22 mouse cellular contexts compared by ENCODE assay signal in the genomic region with DNA sequence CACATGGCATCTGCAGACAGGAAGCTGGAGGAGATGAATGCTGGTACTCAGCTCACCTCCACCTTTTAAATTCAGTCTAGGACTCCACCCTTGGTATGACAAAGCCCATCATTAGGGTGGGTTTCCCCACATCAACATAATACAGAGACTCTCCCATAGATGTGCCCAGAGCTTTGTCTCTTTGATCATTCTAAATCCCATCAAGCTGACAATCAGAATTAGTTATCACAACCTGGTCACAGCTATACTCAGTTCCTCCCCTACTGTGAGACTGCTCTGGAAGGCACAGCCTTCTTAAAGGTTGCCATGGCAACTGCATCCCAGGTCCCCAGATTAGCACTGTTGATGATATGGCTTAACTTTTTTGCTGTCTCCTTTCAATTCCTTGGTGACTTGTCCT.
DNase-seq lines count a peak whose midpoint lies in the region; ATAC-seq lines count a peak whose summit lies in the region.
"Had no signal": no experiment of that assay in that cellular context is flagged by ENCODE, and none has a peak within 500 bp of the region (broad histone marks: within the 10 kb centered on the region; RNA-seq: fewer than 3 reads in every experiment).

No protein-coding gene starts in this region.

- no peak for ATAC-seq in midbrain, embryonic 14.5 days (ENCODE audit: low FRiP score, low TSS enrichment)
- no peak for ATAC-seq in midbrain, embryonic 15.5 days (replicated peaks)
- ATAC-seq: activated CD4-positive, CD25-positive, alpha-beta regulatory T cell, adult 4 months; forebrain, embryonic 13.5 days; forebrain, embryonic 16.5 days; Patski had no signal

- no peak overlapping the region for H3K4me3 ChIP-seq in midbrain, embryonic 14.5 days (replicated peaks; ENCODE audit: low read depth, low read length)
- H3K4me3 ChIP-seq in midbrain, embryonic 15.5 days = no peak overlapping the region
- H3K4me3 ChIP-seq: embryonic facial prominence, embryonic 10.5 days; embryonic facial prominence, embryonic 12.5 days; forebrain, embryonic 13.5 days had no signal

- no peak overlapping the region for H3K9ac ChIP-seq in midbrain, embryonic 14.5 days (replicated peaks; ENCODE audit: low read length)
- H3K9ac ChIP-seq in midbrain, embryonic 15.5 days = no peak overlapping the region
- H3K9ac ChIP-seq: embryonic facial prominence, embryonic 12.5 days; forebrain, embryonic 13.5 days had no signal

- H3K27ac ChIP-seq in midbrain, embryonic 14.5 days (replicated peaks; ENCODE audit: low read depth, low read length) = no peak overlapping the region
- H3K27ac ChIP-seq in midbrain, embryonic 15.5 days = no peak overlapping the region
- H3K27ac ChIP-seq: embryonic facial prominence, embryonic 10.5 days; embryonic facial prominence, embryonic 12.5 days; forebrain, embryonic 13.5 days had no signal

- H3K4me2 ChIP-seq in midbrain, embryonic 14.5 days (ENCODE audit: low read length) = no peak overlapping the region
- H3K4me2 ChIP-seq in midbrain, embryonic 15.5 days = no peak overlapping the region
- H3K4me2 ChIP-seq: embryonic facial prominence, embryonic 12.5 days; forebrain, embryonic 13.5 days had no signal

- H3K4me1 ChIP-seq in midbrain, embryonic 14.5 days (ENCODE audit: control insufficient read depth, insufficient read depth, low read length) = no peaks in the 10 kb centered on the region
- H3K4me1 ChIP-seq in midbrain, embryonic 15.5 days = no peaks in the 10 kb centered on the region
- H3K4me1 ChIP-seq: embryonic facial prominence, embryonic 12.5 days; forebrain, embryonic 13.5 days had no signal

- H3K36me3 ChIP-seq in midbrain, embryonic 14.5 days (ENCODE audit: control insufficient read depth, insufficient read depth, low read length) = no peaks in the 10 kb centered on the region
- no peaks in the 10 kb centered on the region for H3K36me3 ChIP-seq in midbrain, embryonic 15.5 days (replicated peaks)
- H3K36me3 ChIP-seq: embryonic facial prominence, embryonic 10.5 days; embryonic facial prominence, embryonic 12.5 days; G1E had no signal

- H3K9me3 ChIP-seq in midbrain, embryonic 14.5 days (ENCODE audit: control insufficient read depth, low read length) = no peaks in the 10 kb centered on the region
- H3K9me3 ChIP-seq in midbrain, embryonic 15.5 days = no peaks in the 10 kb centered on the region
- H3K9me3 ChIP-seq: embryonic facial prominence, embryonic 10.5 days; embryonic facial prominence, embryonic 12.5 days; forebrain, embryonic 13.5 days had no signal

- H3K27me3 ChIP-seq in midbrain, embryonic 14.5 days (ENCODE audit: control insufficient read depth, insufficient read depth, low read length) = no peaks in the 10 kb centered on the region
- no peaks in the 10 kb centered on the region for H3K27me3 ChIP-seq in midbrain, embryonic 15.5 days (replicated peaks)
- H3K27me3 ChIP-seq: embryonic facial prominence, embryonic 12.5 days; forebrain, embryonic 13.5 days had no signal

- peak; percentile 37 for DNase-seq in midbrain, embryonic 14.5 days
- peak; percentile 38 for DNase-seq in R1 (ENCODE audit: low read depth, low spot score)
- peak; percentile 21 for DNase-seq in brain, adult 2 months (ENCODE audit: low read depth, low spot score)
- no peak for DNase-seq in layer of hippocampus, adult 11-12 months (ENCODE audit: low spot score)
- no peak for DNase-seq in kidney, adult 9 months
- DNase-seq in yolk sac, embryonic 10.5 days (ENCODE audit: low spot score) = no peak
- DNase-seq: adrenal gland, adult 8-10 months; adrenal gland, postnatal 14 days; adrenal gland, postnatal 36 days; cerebellum, adult 11-12 months; cerebellum, adult 2 months; cerebellum, adult 9-10 months; cerebellum, postnatal 10 days; cerebellum, postnatal 25 days had no signal

Comparison
In these comparisons a context has a peak if more than half of its experiments do, and no peak if none do; other contexts are left out.
1. DNase-seq: peak in midbrain, embryonic 14.5 days (single experiment), R1 (single experiment) and brain, adult 2 months (single experiment); none in layer of hippocampus, adult 11-12 months (single experiment), kidney, adult 9 months (single experiment) and yolk sac, embryonic 10.5 days (single experiment).